Mouse (Mus musculus): ENCODE data around the gene Smim24.

- no peak for TF ChIP-seq CTCF (IDR thresholded peaks at IDR 0.05; ENCODE audit: low read depth, low read length)
- no peak for TF ChIP-seq POLR2A (IDR thresholded peaks at IDR 0.05; ENCODE audit: extremely low read depth, insufficient read depth, low read length)
These were observed 18.9 kb downstream of the Smim24 start for GRCm38 (mm10) chr10:81411471-81412400.
